ENCODE assay signal across 21 mouse cellular contexts in the genomic region with DNA sequence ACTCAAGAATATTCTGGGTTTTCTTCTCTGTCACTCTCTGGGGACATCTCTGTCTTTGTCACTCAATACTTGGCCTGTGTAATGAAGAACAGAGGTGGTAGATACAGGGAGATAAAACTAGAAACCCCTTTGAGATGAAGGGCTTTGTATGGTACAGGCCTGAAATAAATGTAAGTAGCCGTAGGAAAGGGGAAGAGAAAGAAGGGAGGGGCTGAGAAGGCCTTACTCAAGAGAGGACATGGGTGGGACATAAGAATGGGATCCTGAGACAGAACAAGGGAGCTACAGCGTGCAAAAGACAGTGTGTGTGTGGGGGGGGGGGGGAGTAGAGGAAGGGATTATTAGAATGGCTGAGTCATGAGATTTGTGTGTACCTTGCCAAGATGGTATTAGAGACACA. TPM values are rescaled to one million over a fixed set of nuclear protein-coding genes. Genes with fewer than 3 reads are reported as not detected.
"Had no signal": no experiment of that assay in that cellular context is flagged by ENCODE, and none has a peak within 500 bp of the region (broad histone marks: within the 10 kb centered on the region; RNA-seq: fewer than 3 reads in every experiment).

No protein-coding gene starts in this region.

- H3K4me3 ChIP-seq: liver, embryonic 12.5 days; midbrain, embryonic 10.5 days; midbrain, embryonic 13.5 days; midbrain, embryonic 15.5 days; myocyte; neural tube, embryonic 12.5 days had no signal

- H3K4me1 ChIP-seq: midbrain, embryonic 10.5 days; midbrain, embryonic 13.5 days; neural tube, embryonic 12.5 days had no signal

- H3K9me3 ChIP-seq: liver, embryonic 12.5 days; midbrain, embryonic 10.5 days; midbrain, embryonic 13.5 days; midbrain, embryonic 15.5 days; neural tube, embryonic 12.5 days had no signal

- DNase-seq: lung, adult 18-20 months; lung, embryonic 14.5 days; lung, postnatal 10 days; lung, postnatal 4 days; retina, postnatal 1 day; right cerebral cortex, adult 18-20 months; right cerebral cortex, postnatal 25 days; right cerebral cortex, postnatal 4 days; spleen, adult 18-20 months; thymus, adult 18-20 months; thymus, postnatal 25 days; thymus, postnatal 4 days had no signal

- H3K27ac ChIP-seq: liver, embryonic 12.5 days; liver, embryonic 14.5 days; midbrain, embryonic 10.5 days; midbrain, embryonic 13.5 days; midbrain, embryonic 15.5 days; neural tube, embryonic 12.5 days had no signal

- ATAC-seq: liver, embryonic 12.5 days; midbrain, embryonic 13.5 days; midbrain, embryonic 15.5 days had no signal

- H3K9ac ChIP-seq: liver, embryonic 12.5 days; liver, embryonic 14.5 days; lung, embryonic 14.5 days; midbrain, embryonic 13.5 days; midbrain, embryonic 15.5 days; neural tube, embryonic 12.5 days had no signal

- H3K36me3 ChIP-seq: liver, embryonic 12.5 days; midbrain, embryonic 10.5 days; midbrain, embryonic 13.5 days; midbrain, embryonic 15.5 days; neural tube, embryonic 12.5 days had no signal

- H3K4me2 ChIP-seq: liver, embryonic 12.5 days; lung, embryonic 14.5 days; midbrain, embryonic 13.5 days; midbrain, embryonic 15.5 days; neural tube, embryonic 12.5 days had no signal

- H3K27me3 ChIP-seq: liver, embryonic 12.5 days had no signal

RNA-seq across cellular contexts. Expression of a gene that starts 5.3 kb away (rescaled TPM):
- total RNA-seq: megakaryocyte-erythroid progenitor cell, adult 5-6 weeks had no signal
- polyA plus RNA-seq: lung, embryonic 14.5 days; lung, embryonic 16.5 days; myocyte had no signal
